Mouse (Mus musculus) left cerebral cortex, postnatal 36 days (tissue): ENCODE data around the gene Hoxa4. TPM values are rescaled to one million over a fixed set of nuclear protein-coding genes. Genes with fewer than 3 reads are reported as not detected.

Experiments used
- DNase-seq, 2 experiments: peaks; one replicate each; pipeline ENCODE4 v3.0.0; 2021 to 2022; ENCODE audit warnings: low spot score in 2 of 2, mixed read lengths in 1 of 2
- intact Hi-C: fragments of 180-260 bp; cut with DNase I; formaldehyde crosslinking; loops from one replicate; pipeline ENCODE4 v1.15.1; 2025
- total RNA-seq, 2 experiments: library from RNA; stranded (reverse); gene quantifications; 2 replicates each; pipeline ENCODE4 v1.2.3; 2021

Gene Hoxa4
- total RNA-seq, 2 experiments from 2014 or later: not detected

DNA sequence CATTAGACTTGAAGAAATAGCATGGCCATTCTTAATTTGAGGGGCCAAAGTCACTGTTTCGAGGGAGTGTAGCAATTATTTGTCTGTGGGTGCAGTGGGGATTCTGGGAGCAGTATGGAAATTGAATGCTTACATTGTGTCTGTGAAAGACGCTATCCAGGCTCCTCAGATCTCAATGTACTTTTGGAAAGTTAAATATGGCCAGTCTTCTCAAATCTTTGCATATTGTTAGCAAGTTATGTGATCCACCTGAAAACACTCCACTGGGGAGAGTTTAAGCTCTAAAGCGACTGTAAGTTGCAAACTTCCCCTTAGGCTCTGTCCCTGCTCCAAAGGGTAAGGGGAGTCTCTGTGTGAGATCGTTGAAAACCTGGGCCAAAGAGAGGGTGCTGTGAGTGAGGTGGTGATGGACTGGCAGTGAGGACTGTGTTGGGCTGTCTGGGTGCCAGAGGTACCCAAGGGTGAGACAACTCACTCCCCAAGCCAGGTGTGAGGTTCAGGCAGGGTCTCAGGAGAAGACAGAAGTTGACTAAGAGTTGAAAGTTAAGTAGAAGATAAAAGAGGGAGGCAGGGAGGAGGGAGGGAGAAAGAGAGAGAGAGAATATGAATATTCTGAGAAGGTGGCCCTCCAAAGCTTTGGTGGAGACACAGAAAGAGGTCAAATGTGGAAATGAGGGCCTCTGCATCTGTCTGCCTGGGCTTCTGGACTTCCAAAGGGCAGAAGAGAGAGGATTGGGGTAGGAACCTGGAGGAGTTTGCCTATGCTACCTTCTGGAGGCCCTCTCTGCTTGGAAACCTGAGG is 15.5 kb upstream of the Hoxa4 start:
- no peak for DNase-seq
- intact Hi-C loops: no loop called here

DNA sequence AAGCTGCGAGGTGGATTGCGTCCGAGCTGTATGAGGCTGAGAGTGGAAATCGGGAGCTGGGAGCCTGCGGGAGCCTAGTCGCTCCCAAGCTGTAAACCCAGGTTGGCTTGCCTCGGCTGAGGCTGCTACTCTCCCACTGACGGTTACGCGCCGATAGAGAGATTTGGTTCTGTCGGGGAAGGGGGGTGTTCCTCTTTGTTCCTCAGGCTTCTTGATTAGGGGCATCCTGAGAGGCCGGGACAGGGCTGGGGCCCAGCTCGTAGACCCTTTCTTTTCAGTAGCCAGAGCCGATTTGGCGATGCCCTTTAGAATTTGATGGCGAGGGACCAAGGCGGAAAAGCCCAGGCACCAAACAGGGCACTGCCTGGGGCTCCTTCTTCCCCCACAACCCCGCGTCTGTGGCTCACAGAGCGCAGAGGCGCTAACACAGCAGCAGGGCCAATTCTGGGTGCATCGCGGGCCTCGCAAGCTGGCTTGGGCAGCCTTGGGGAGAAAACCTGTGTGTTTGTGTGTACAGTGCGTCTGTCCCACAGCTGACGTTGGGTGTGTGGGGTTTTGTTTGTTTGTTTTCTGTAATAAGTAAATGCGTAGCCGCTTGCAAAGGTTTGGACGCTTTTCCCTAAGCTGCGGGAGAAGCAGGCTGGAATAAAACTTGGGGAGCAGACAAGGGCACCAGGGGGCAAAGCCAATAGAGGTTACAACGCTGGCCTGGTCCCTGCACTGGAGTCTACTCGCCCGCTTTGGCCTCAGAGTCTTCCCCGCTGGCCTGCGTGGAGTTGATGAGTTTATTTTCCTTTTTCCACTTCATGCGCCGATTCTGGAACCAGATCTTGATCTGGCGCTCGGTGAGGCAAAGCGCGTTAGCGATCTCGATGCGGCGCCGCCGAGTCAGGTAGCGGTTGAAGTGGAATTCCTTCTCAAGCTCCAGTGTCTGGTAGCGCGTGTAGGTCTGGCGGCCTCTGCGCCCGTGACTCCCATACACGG is 14.4 kb upstream of the Hoxa4 start:
- DNase-seq: no peak
- intact Hi-C loops: no loop called here

- intact Hi-C loops: no loop called here
- no peak for DNase-seq
These were observed 13.7 kb upstream of the Hoxa4 start for GRCm38 (mm10) chr6:52205221-52205620.

DNA sequence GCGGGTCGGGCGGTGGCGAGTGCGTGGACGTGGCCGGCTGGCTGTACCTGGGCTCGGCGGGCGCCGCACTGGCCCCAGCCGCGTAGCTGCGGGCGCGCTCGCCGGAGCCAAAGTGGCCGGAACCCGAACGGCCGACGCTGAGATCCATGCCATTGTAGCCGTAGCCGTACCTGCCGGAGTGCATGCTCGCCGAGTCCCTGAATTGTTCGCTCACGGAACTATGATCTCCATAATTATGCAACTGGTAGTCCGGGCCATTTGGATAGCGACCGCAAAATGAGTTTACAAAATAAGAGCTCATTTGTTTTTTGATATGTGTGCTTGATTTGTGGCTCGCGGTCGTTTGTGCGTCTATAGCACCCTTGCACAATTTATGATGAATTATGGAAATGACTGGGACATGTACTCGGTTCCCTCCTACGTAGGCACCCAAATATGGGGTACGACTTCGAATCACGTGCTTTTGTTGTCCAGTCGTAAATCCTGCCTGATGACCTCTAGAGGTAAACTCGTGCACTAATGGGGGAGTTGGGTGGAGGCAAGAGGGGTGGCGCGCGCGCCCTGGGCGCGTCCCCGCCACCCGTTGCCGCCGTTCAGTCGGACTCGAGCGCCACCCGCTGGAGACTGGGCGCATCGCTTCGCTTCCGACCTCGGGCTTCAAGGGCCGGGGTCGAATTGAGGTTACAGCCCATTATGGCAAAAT is 12.6 kb upstream of the Hoxa4 start, which contains the start of gene Hoxa5:
Gene Hoxa5, minus strand, starts transcription at position 538 of the 703 bp plus-strand sequence.
- intact Hi-C loops: loop anchor here (5.0 kb wide), 1 partner anchor 37 kb away; no protein-coding TSS in a partner anchor
- no peak for DNase-seq

DNA sequence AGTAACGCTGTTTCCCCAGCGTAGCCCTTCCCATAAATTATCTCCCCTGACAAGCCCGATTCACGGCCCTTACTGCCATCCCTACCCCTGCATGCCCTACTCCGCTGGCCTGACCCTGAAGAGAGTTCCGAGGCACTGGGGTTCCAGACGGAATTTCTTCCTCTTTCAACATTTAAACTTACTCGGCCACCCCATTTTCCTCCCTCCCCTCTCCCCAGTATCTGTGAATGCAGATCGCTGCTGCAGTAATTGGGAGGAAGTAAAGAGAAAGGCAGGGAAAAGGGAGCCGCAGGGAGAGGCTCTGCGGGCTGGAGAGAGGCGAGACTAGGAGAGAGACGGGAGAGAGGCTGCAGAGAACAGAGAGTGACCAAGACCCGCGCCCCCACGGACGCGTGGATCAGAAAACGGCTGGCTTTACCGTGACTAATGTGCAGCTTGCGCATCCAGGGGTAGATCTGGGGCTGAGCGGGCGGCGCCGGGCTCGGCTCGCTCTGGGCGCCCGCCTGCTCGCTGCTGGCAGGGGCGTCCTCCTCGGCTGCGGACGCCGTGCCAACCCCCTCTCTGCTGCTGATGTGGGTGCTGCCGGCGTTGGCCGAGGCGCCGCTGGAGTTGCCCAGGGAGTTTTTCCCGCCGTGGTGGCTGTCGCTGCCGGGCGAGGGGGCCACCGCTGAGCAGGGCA is 12.0 kb upstream of the Hoxa4 start:
- intact Hi-C loops: loop anchor here (5.0 kb wide), 1 partner anchor 36 kb away; no protein-coding TSS in a partner anchor
- no peak for DNase-seq

GRCm38 (mm10) chr6:52203121-52203370 is 11.5 kb upstream of the Hoxa4 start:
- DNase-seq: no peak
- intact Hi-C loops: loop anchor here (5.0 kb wide), 1 partner anchor 36 kb away; no protein-coding TSS in a partner anchor

DNA sequence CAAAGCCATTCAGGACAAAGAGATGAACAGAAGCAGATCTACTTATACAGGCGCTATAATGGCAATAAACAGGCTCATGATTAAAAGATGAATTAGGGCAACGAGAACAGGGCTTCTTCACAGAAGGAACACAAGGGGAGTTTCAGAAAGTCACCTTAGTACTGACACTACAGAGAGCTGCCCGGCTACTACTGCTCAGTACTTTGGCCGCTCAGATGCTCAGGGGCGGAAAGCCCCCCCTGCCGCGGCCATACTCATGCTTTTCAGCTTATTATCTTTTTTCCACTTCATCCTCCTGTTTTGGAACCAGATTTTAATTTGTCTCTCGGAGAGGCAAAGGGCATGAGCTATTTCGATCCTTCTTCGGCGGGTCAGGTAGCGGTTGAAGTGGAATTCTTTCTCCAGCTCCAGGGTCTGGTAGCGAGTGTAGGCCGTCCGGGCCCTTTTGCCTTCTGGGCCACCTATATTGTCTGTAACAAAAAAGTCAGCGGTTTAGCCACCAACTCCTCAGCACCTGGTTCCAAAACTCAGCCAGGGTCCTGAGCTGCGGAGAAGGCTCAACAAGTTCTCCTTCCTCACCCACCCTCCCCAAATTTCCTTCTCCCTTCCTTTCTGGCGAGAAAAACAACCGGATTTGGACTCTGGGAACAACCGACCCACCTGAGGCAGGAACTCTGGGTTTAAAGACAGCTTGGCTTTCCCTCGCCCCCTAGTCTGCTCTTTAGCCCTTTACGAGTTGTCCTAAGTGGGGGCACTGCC is 11.0 kb upstream of the Hoxa4 start:
- DNase-seq: no peak
- intact Hi-C loops: loop anchor here (5.0 kb wide), 1 partner anchor 35 kb away; no protein-coding TSS in a partner anchor

- intact Hi-C loops: loop anchor here (5.0 kb wide), 1 partner anchor 34 kb away; no protein-coding TSS in a partner anchor
- no peak for DNase-seq
These were observed 9.7 kb upstream of the Hoxa4 start for GRCm38 (mm10) chr6:52201269-52201668.

GRCm38 (mm10) chr6:52200751-52201250 is 9.2 kb upstream of the Hoxa4 start:
- no peak for DNase-seq
- intact Hi-C loops: loop anchor here (5.0 kb wide), 1 partner anchor 34 kb away; no protein-coding TSS in a partner anchor

- DNase-seq: no peak
- intact Hi-C loops: loop anchor here (5.0 kb wide), 1 partner anchor 33 kb away; no protein-coding TSS in a partner anchor
These were observed 8.7 kb upstream of the Hoxa4 start for GRCm38 (mm10) chr6:52200073-52200750.

- intact Hi-C loops: loop anchor here (5.0 kb wide), 2 partner anchors 195 to 320 kb away; no protein-coding TSS in a partner anchor
- no peak for DNase-seq
These were observed 5.7 kb upstream of the Hoxa4 start for GRCm38 (mm10) chr6:52197271-52197670.

- intact Hi-C loops: loop anchor here (5.0 kb wide), 2 partner anchors 195 to 320 kb away; no protein-coding TSS in a partner anchor
- no peak for DNase-seq
These were observed 5.3 kb upstream of the Hoxa4 start for GRCm38 (mm10) chr6:52196811-52197210.

GRCm38 (mm10) chr6:52194690-52195089 is 3.1 kb upstream of the Hoxa4 start:
- intact Hi-C loops: loop anchor here (5.0 kb wide), 2 partner anchors 192 to 317 kb away; no protein-coding TSS in a partner anchor
- no peak for DNase-seq

DNA sequence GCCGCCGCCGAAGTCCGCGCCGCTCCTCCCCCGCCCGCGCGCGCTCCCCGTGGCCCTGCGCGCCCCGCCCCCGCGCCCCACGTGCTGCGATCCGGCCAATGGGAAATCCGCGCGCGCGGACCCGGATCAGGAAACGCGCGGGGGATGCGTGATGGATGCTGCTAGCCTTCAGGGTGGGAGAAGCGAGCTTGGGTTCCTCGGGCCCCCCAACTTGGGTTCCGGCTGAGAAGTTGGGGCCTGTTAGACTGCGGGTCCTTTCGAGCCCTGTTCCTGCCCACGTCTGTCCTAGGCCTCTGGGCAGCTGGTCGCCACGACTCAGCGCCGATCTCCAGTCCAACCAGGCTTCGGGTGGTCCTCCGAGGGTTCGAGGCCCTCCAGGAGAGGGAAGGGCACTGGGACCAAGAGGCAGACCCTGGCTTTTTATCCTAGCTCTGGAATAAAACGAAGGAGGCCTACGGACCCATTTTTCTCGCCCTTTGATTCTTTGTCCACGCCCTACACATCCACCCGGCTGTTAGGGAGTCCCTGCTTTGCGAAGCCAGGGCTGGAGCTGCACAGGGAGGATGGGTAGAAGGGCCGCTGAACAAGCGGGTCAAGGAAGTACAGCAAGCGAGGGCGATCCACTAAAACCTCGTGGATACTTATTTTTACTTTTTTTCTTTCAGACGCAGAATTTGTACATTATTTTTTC is 452 bp upstream of the Hoxa4 start:
- intact Hi-C loops: no loop called here
- no peak for DNase-seq

- DNase-seq: no peak
- intact Hi-C loops: no loop called here
These were observed 1.1 kb downstream of the Hoxa4 start for GRCm38 (mm10) chr6:52190410-52190809.

DNA sequence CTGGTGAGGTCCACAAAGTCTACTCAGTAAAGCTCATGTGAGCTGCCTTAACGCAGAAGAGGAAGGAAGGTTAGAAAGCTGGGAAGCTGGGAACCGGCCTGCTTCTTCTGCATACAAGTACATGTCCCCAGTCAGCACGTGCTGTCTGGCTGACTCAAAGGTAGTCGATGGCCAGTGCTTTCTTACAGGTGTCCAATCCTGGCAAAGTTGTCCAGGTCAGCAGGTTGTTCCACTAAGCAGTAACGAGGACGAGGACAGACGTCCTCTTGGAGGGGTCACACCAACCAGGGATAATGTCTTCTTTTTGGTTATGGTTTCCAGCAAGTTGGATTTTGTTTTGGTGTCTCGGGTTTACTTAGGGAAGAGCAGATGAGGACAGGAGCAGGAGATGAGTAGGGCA is 1.6 kb downstream of the Hoxa4 start:
- intact Hi-C loops: no loop called here
- no peak for DNase-seq

GRCm38 (mm10) chr6:52189172-52189591 is 2.4 kb downstream of the Hoxa4 start:
- DNase-seq: no peak
- intact Hi-C loops: no loop called here
